Mouse (Mus musculus) cerebellum, postnatal 10 days (tissue): ENCODE measurements at regions not wholly inside any gene's neighbourhood (a gene's known extent, or its start where the extent isn't known, plus 50 kb on each side); places are given as distances from the start of the nearest gene placed in this dataset.

Source experiments
- DNase-seq, 2 experiments: peaks; one replicate each; pipeline ENCODE4 v3.0.0; 2021; ENCODE audit warnings: mixed read lengths in 2 of 2

DNA sequence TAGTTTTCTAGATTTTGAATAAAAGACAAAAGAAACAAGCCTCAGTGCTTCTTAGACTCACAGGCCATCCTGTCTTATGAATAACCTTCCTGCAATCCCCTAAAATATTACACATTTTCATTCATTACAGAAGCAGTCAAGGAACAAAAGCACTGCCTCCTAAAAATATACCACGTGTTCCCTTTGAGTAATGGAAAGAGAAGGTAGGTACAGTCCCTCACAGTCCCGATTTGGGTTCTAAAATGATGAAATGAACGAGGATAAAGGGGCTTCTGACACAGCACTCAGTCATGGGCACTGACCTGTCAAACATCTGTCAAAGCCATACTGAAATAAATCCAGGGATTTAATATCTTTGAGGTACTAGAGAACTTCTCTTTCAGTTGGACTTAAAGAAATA lies 159.9 kb downstream of the AW209491 start:
- no peak for DNase-seq

DNA sequence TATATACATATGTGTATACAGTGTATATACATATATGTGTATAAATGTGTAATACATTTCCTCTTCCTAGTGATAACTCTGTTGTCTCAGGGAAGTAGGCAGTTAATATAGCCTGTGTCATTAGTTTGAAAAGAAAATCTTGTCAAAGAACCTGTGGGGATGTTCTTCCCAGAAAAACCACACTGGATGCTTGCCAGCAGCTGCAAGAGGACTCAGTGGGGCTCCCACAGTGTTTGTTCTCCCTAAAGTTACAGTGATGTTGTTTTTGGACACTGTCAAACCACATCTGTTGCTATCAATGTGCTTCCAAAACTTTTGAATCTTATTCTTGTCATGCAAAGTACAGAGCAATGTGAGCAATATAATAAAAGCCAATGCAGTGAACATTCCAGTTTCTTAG lies 170.3 kb downstream of the AW209491 start:
- DNase-seq: peak; percentile 1 to 23

DNA sequence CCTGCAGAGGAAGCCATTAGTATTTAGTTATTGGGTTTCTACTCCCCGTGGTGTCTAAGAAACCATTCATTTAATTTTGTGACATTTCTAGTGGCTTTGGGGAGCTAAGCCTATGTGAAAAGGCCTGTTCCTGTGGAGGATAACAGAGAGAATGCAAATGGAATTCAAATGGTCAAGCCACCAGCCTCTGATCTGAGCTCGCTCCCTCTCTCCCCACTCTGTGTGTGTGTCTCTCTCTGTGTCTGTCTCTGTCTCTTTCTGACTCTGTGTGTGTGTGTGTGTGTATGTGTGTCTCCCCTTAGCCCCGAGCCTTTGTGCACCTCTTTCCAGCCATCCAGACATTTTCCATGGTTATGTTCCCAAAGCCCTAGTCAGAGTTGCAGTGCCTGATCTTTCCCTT lies 171.1 kb downstream of the AW209491 start:
- no peak for DNase-seq

DNA sequence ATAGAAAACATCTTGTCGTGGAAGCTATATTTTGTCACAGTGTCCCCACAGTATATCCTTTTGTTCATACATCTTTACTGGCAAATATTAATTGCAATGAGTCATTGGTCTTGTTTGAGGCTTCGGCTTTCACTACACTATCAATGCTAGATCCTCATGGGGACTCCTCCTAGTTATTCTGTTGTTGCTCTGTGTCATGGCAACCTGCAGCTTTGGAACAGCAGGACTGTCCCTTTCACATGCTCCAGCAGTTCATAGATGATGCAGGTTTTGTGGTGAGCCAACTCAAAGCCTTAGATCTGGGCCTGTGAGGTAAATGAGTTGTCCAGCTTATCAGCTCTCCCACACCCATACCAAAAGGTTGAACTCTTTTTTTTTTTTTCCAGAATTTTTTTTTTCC lies 172.4 kb downstream of the AW209491 start:
- no peak for DNase-seq

DNA sequence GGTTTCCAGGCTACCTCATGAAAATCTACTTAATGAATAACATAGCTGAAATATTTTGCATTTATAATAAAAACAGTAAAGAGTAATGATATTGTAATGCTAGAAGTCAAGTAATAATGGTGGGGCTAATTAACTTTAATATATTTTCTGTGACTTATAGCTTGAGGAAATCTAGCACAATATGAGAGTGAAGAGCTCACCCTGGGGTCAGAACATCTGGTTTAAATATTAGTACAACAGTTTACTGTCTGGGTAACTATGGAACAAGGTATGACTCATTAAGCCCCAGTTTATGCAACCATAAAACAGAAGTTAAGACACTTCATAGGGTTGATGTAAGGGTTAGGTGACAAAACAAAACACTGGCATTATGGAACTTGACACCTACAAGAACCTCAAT lies 205.4 kb downstream of the AW209491 start:
- DNase-seq: no peak
